Mouse (Mus musculus) myocyte (in vitro differentiated cells): Measurements from ENCODE around the gene Avp.

Experiments
- E2F4 ChIP-seq: IDR thresholded peaks from one replicate; pipeline ENCODE4 v1.6.1; 2011; ENCODE audit warnings: mild to moderate bottlenecking, control low read depth, moderate library complexity; ENCODE audit not compliant: insufficient read depth
- MAX ChIP-seq: IDR thresholded peaks from one replicate; pipeline ENCODE4 v1.6.1; 2011; ENCODE audit warnings: low read depth, mild to moderate bottlenecking, control low read depth
- POLR2A ChIP-seq: IDR thresholded peaks from one replicate; pipeline ENCODE4 v1.6.1; 2011; ENCODE audit warnings: low read depth, mild to moderate bottlenecking, control low read depth, moderate library complexity; ENCODE audit not compliant: insufficient read length
- POLR2AphosphoS2 ChIP-seq: IDR thresholded peaks from one replicate; pipeline ENCODE4 v1.6.1; 2011; ENCODE audit warnings: low read depth, control low read depth; ENCODE audit not compliant: insufficient read length
- TCF12 ChIP-seq: IDR thresholded peaks from one replicate; pipeline ENCODE4 v1.6.1; 2011; ENCODE audit warnings: mild to moderate bottlenecking, control low read depth; ENCODE audit not compliant: poor library complexity, insufficient read depth, severe bottlenecking
- USF1 ChIP-seq: IDR thresholded peaks from one replicate; pipeline ENCODE4 v1.6.1; 2011; ENCODE audit warnings: low read depth, mild to moderate bottlenecking, control low read depth, moderate library complexity

DNA sequence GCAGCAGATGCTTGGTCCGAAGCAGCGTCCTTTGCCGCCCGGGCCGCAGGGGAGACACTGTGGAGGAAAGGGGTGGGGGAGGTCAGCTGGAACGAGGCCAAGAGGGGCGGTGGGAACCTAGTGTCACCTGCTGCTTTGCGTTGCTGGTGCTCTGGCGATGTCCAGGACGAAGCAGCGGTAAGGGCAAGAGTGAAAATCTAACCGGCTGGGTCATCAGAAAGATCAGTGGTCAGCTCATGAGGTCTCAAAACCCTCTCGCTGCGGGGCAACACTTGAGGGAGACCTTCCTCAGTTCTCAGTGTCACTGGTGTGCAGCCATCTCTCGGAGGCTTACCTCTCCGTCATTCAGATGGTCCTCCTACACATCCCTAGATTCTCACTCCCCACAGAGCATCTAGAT lies 1.2 kb downstream of the Avp start:
- TF ChIP-seq POLR2AphosphoS2 (no peak), POLR2A (no peak), USF1 (no peak), E2F4 (no peak), TCF12 (no peak), MAX (no peak)
